10 mouse cellular contexts compared by ENCODE assay signal in genomic region chr9:78022187-78022945, GRCm38 (mm10). TPM values are rescaled to one million over a fixed set of nuclear protein-coding genes. Genes with fewer than 3 reads are reported as not detected.
DNase-seq lines count a peak whose midpoint lies in the region; ATAC-seq lines count a peak whose summit lies in the region.
"Had no signal": no experiment of that assay in that cellular context is flagged by ENCODE, and none has a peak within 500 bp of the region (broad histone marks: within the 10 kb centered on the region; RNA-seq: fewer than 3 reads in every experiment).

No protein-coding gene starts in this region.

- no peak overlapping the region for H3K4me2 ChIP-seq in kidney, embryonic 16.5 days (replicated peaks; ENCODE audit: low read depth, low read length)
- H3K4me2 ChIP-seq: embryonic facial prominence, embryonic 15.5 days had no signal

- H3K4me3 ChIP-seq in kidney, embryonic 16.5 days (ENCODE audit: low read length), result no peak overlapping the region
- H3K4me3 ChIP-seq: embryonic facial prominence, embryonic 15.5 days had no signal

- H3K9me3 ChIP-seq in kidney, embryonic 16.5 days (ENCODE audit: low read length), result no peaks in the 10 kb centered on the region
- H3K9me3 ChIP-seq: embryonic facial prominence, embryonic 15.5 days had no signal

- 44% methylated on average over 8 of the region's 8 CpGs for WGBS in kidney, embryonic 16.5 days

- peak overlapping the region; percentile 7; the same call in 1 of the 2 replicates for H3K27ac ChIP-seq in kidney, embryonic 16.5 days (ENCODE audit: low read length)
- H3K27ac ChIP-seq: embryonic facial prominence, embryonic 15.5 days had no signal

- no peak overlapping the region for H3K9ac ChIP-seq in kidney, embryonic 16.5 days (replicated peaks; ENCODE audit: low read length)
- H3K9ac ChIP-seq: embryonic facial prominence, embryonic 15.5 days had no signal

- peak; percentile 88 to 92 for DNase-seq in adrenal gland, adult (ENCODE audit: inconsistent age in 2 of 2, low spot score in 1 of 2)
- DNase-seq in adrenal gland, postnatal 4 days (ENCODE audit: low spot score in 2 of 2), result no peak
- peak; percentile 69 for DNase-seq in urinary bladder, postnatal 14 days (ENCODE audit: low spot score)
- DNase-seq in urinary bladder, postnatal 4 days (ENCODE audit: low spot score in 2 of 2), result no peak
- DNase-seq in monocyte, adult 2 months (ENCODE audit: low read depth in 1 of 2, low spot score in 2 of 2), result peak; percentile 69 to 70
- DNase-seq in embryo, embryonic 9.5 days (ENCODE audit: extremely low spot score), result no peak

- ATAC-seq in kidney, embryonic 16.5 days (ENCODE audit: low FRiP score, low TSS enrichment), result peak; percentile 64
- no peak for ATAC-seq in erythroblast, adult 5-6 weeks (replicated peaks; ENCODE audit: low FRiP score, poor library complexity, severe bottlenecking)

- no peaks in the 10 kb centered on the region for H3K27me3 ChIP-seq in kidney, embryonic 16.5 days (ENCODE audit: insufficient read depth, low read length)
- H3K27me3 ChIP-seq: embryonic facial prominence, embryonic 15.5 days had no signal

- H3K4me1 ChIP-seq in kidney, embryonic 16.5 days (ENCODE audit: insufficient read depth, low read length), result peaks cover 18% of the 10 kb centered on the region

- no peaks in the 10 kb centered on the region for H3K36me3 ChIP-seq in kidney, embryonic 16.5 days (ENCODE audit: insufficient read depth, low read length)
- H3K36me3 ChIP-seq: embryonic facial prominence, embryonic 15.5 days had no signal

RNA-seq across cellular contexts. Expression of gene Gcm1, which starts 29.4 kb away (rescaled TPM):
- total RNA-seq in adrenal gland, postnatal 4 days (2021), result not detected
- 1.1 and 1.2 TPM in 2 replicates for polyA plus RNA-seq in kidney, embryonic 16.5 days (2015; fragmentation: Nextera tagmentation; extraction: Ambion mirVana)
- total RNA-seq in erythroblast, adult 5-6 weeks (2015; ENCODE audit: low replicate concordance), result not detected in 2 replicates
- not detected in 2 replicates for total RNA-seq in erythroblast, adult 5-6 weeks (2017; ENCODE audit: low replicate concordance)
- total RNA-seq: neutrophil, adult 5-6 weeks had no signal
- polyA plus RNA-seq: embryonic facial prominence, embryonic 15.5 days had no signal

Comparison
In these comparisons a context has a peak if more than half of its experiments do, and no peak if none do; other contexts are left out.
1. DNase-seq: peak in adrenal gland, adult (2 of 2), urinary bladder, postnatal 14 days (single experiment) and monocyte, adult 2 months (2 of 2); none in adrenal gland, postnatal 4 days (0 of 2), urinary bladder, postnatal 4 days (0 of 2) and embryo, embryonic 9.5 days (single experiment).